Mouse (Mus musculus): Measurements from ENCODE around the gene Cacna2d1.

DNA sequence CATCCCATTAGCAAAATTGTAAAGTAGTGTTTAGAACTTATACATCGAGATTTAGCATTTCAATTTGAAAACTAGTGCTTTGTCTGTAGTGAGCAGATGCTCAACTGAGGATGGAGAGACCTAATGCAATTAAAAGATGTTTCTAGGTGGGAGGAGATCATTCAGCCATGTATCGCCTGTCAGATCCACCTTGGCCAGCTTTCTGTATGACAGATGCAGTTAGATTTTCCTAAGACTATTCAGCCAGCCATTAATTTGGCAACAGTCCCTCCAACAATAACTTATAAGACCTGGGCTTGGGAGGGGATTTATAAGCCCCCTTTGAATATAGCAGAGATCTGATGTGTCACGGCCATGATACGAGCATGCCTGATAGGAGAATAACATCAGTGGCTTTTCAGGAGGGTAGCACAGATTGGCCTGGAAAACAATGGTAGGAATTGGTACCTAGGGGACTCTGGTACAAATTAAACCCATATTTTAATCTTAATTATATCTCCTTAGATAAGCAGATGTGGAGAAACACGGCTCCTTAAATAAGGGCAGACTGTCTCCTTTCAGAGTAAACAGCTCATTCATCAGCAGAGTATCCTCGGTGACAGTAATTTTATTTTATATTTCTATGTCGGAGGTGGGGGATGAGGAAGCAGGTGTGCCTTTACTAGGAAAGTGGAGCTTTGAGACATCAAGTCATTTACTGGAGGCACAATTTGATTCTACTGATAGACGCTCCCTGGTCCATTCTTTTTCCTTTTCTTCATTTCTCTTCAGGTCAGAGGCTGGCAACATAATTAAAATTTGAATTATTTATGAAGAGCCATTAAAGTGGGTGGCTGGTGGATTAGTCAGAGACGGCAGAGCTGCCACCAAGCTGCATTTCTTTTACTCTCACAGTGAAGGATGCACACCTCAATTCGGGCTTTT lies 152.8 kb downstream of the Cacna2d1 start:
- TF ChIP-seq POLR2A (IDR thresholded peaks at IDR 0.05; ENCODE audit: control insufficient read depth, extremely low read depth, insufficient read depth, low read length, poor library complexity) (no peak), CTCF (IDR thresholded peaks at IDR 0.05; ENCODE audit: borderline replicate concordance, control insufficient read depth, extremely low read depth, insufficient read depth, low read length, poor library complexity) (no peak)

Measured in thymus, adult 2 months (tissue).